Mouse (Mus musculus) liver (tissue): ENCODE results near the gene Lrrc1.
"Not testable (repeated sequence)": the region's sequence is repeated elsewhere in the genome, so short reads cannot be mapped to it uniquely, and the experiment has no call there.

Experiments used
- DNase-seq: peaks from one replicate; pipeline ENCODE4 v3.0.0-alpha.2; 2020; ENCODE audit warnings: mixed read lengths

Gene Lrrc1

GRCm38 (mm10) chr9:77544354-77545067 lies at the start of gene Lrrc1:
TSS of gene Lrrc1 (minus strand) at chr9:77544870.
- peak; percentile 86 for DNase-seq

DNA sequence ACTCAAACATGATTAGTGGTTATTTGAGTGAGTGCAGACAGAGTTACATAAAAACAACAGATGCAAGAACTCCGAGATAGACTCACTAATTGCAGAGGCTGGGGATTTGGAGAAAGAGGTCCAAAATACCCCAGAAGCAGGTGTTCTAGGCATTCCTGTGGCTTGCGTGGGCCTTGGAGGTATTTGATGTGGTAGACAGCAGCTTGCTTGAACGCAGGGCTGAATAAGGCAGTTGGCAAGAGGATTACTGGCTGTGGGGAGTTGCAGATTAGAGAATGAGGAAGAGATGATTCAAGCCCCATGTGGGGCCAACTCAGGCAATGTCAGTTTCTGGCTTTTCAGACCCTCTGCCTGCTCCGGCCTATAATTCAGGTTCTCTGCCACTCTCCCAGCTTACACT lies 47.8 kb upstream of the Lrrc1 start:
- no peak for DNase-seq

DNA sequence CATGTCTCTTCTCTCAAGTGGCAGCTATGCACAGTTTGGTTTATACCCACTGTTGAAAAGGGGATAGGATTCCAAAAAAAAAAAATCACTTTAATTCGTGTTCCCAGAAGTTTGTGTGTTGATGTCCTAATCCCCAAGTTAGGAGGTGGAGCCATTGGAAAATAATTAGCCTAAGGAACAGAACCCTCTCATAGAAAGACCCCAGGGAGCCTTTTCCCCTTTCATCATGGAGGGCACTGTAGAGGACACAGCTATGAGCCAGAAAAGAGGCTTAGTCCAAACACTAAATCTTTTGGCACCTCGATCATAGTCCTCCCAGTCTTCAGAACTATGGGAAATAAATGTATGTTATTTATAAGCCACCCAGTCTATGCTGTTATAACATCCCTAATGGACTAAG lies 44.8 kb upstream of the Lrrc1 start:
- no peak for DNase-seq

GRCm38 (mm10) chr9:77587616-77588015 lies 42.9 kb upstream of the Lrrc1 start:
- no peak for DNase-seq

GRCm38 (mm10) chr9:77586806-77587591 lies 42.3 kb upstream of the Lrrc1 start:
- DNase-seq: no peak

DNA sequence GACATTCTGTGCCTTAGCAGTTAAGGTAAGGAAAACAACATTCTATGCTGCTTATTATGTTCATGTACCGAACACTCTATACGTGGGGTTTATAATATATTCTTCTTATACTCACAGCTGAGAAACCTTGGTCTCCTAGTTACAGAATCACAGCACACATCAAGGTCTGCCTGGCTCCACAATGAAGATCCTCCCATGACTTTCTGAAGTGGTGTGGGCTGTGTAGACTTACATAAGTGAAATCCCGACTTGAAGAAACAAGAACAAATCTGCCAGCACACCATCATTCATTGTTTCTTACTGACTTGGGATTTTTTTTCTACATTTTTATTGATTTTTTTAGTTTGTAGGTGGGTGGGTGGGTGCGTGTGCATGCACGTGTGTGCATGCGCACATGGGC lies 40.1 kb upstream of the Lrrc1 start:
- DNase-seq: no peak

DNA sequence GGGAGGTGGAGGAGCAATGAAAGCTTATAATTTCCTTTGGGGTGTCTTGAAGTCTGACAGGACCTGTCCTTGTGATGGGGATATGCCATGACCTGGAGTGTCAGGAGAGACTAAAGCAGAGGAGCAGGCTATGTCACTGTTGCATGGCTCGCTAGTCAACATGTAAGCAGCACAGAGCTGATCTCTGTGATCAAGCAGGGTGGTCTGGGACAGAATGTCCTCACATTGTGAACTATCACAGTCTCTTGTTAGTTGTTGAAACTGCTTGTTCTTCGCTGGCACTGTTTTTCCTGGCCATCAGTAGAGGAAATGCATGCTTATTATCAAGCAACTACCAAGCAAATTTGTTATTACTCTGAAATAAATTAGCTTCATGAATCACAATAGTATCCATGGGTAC lies 38.6 kb upstream of the Lrrc1 start:
- DNase-seq: no peak

GRCm38 (mm10) chr9:77579827-77580226 lies 35.2 kb upstream of the Lrrc1 start:
- no peak for DNase-seq

GRCm38 (mm10) chr9:77577931-77578330 lies 33.3 kb upstream of the Lrrc1 start:
- DNase-seq: no peak

DNA sequence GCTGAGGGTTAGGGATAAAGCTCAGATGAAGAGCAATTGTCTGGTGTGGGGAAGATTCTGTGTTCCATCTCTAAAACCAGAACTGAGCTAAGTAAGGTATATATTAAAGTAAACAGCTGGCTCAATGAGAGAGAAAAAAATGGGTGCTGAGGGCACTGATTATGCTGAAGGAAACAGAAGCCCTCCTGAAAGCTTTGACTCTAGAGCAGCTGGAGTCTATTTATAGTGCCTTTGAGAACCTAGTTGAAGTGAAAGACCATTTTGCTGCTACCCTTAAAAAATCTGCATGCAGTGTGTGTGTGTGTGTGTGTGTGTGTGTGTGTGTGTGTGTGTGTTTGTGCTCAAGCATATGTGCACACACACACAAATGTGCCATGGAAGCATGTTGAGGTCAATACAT lies 32.7 kb upstream of the Lrrc1 start:
- no peak for DNase-seq

DNA sequence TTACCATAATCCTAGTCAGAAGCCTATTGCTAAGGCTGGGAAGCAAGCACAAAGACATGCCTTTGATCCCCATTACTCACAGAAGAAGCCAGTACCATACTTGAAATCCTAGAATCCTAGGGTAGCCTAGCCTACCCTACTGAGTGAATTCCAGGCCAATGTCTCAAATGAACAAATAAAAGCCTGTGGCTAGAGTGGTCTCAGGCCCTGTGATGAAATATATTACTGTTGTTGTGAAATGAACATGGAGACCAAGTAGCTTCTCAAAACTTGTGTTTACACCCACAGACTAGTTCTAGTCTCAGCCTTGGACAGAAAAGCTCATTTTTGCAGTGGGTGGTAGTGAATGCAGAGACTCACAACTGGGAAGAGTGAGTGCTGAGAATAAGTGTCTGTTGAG lies 31.6 kb upstream of the Lrrc1 start:
- no peak for DNase-seq

DNA sequence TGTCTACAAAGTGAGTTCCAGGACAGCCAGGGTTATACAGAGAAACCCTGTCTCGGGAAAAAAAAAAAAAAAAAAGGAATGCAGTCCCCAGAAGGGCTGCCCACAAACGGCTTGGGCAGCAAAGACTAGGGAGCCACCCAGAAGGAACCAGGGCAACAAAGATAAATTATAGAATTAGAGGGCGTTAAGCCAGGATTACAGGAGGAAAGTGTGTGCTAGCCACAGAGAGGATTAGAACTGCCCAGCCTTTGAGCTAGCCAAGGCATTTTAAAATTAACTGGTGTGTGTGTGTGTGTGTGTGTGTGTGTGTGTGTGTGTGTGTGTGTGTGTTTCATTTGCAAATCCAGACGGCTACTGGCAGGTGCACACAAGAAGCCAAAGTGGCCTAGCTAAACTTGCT lies 30.3 kb upstream of the Lrrc1 start:
- DNase-seq: not testable (repeated sequence)

GRCm38 (mm10) chr9:77571851-77572250 lies 27.2 kb upstream of the Lrrc1 start:
- DNase-seq: no peak

DNA sequence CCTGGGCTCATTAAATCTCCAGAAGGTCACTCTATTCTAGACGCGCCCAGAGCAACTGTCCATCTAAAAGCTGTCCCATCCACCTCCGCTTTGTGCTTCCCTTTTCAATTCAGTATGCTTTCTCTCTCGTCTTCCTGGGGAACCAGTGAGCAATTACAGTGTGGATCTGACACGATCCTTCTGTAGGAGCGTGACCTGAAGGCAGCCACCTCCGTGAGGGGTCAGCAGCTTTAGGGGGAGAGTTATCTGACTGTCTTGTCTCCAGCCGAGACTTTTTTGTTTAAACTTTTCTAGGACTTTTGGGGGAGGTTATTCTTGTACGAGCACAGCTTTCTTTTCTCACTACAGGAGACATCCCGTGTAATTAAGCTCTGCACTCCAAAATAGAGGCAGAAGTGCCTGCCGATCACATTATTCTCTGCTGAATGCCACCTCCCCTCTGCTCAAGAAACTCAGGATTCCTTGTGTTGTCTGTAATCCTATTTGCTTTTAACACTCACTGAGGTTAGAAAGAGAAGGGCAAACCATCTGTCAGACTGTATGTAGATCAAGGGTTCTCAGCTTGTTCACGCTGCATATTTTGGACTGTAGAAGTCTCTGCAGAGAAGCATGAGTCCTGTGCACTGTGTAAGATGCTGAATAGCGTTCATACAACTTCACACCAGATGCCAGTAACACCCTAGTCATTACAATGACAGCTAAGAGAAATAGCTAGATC lies 24.3 kb upstream of the Lrrc1 start:
- no peak for DNase-seq

- DNase-seq: no peak
Observed at GRCm38 (mm10) chr9:77561827-77562226, 17.2 kb upstream of the Lrrc1 start.

- no peak for DNase-seq
Observed at GRCm38 (mm10) chr9:77557963-77558362, 13.3 kb upstream of the Lrrc1 start.

- no peak for DNase-seq
Observed at GRCm38 (mm10) chr9:77557181-77557580, 12.5 kb upstream of the Lrrc1 start.

GRCm38 (mm10) chr9:77556435-77556834 lies 11.8 kb upstream of the Lrrc1 start:
- no peak for DNase-seq

DNA sequence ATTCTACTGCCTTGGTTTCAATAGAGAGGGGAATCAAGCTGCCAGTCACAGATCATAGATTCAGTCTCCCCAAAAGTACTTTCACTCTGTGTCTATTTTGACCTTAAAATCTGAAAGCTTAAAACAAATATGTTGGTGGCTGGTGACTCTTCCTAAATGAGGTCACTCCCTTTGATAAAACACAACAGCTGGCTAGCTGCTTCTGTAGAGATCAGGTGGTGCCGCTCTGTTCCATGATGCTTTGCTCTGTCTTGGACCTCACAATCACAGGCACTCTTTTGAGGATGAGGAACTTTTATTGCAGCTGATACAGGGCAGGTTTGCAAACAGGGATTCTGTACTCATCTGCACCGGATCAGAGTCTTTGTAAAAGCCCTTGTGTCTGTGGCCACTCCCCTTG lies 8.8 kb upstream of the Lrrc1 start:
- DNase-seq: no peak

DNA sequence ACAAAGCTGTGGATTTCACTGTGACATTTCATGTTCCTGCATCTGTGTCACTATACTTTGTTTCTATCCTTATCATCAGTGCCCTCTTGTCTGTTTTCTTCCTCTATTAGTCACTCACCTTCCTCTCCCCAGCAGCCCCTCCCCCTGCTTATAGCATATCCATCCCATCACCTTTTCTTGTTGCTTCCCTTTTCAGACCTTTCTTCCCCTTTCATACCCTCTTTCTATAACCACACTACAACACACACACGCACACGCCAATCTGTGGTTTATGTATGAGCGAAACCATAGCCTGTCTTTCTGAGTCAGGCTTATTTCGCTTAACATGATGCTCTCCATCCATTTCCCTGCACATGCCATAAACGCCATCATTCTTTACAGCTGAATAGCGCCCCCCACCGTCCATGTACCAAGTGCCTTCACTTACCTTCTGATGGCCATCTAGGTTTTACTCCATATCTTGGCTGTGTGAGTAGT lies 6.4 kb upstream of the Lrrc1 start:
- DNase-seq: no peak

- no peak for DNase-seq
Observed at GRCm38 (mm10) chr9:77546010-77546409, 1.3 kb upstream of the Lrrc1 start.

- no peak for DNase-seq
Observed at GRCm38 (mm10) chr9:77545068-77545421, 375 bp upstream of the Lrrc1 start.
